16 mouse cellular contexts compared by ENCODE assay signal in the genomic region with DNA sequence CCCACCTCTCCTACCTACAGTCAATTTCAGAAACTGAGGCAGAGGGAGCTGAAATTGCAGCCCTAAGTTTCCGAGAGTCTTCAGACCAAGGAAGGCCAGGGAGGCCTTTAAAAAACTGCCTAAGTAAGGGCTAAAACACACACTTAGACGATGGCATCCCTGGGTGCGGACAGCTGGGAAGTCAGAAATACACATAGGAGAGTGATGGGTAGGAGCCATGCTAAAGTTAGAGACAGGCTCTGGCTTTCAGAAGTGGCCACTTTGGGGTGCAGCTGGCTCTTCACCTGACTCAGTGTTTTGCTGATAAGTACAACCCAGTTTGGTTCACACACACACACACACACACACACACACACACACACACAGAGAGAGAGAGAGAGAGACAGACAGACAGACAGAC.
"Had no signal": no experiment of that assay in that cellular context is flagged by ENCODE, and none has a peak within 500 bp of the region (broad histone marks: within the 10 kb centered on the region; RNA-seq: fewer than 3 reads in every experiment).

No protein-coding gene starts in this region.

- H3K9ac ChIP-seq: liver, embryonic 13.5 days; neural tube, embryonic 12.5 days; neural tube, embryonic 15.5 days had no signal

- H3K4me3 ChIP-seq: liver, embryonic 13.5 days; neural tube, embryonic 12.5 days; neural tube, embryonic 15.5 days had no signal

- DNase-seq: kidney, adult 11 months; kidney, adult 8-10 months; kidney, postnatal 14 days; kidney, postnatal 4 days; liver, embryonic 13.5 days; lung, adult 2 months; lung, postnatal 14 days; lung, postnatal 4 days; midbrain, embryonic 14.5 days; right cerebral cortex, adult 18-20 months; thymus, adult 2 months; thymus, postnatal 14 days; thymus, postnatal 4 days had no signal

- H3K27ac ChIP-seq: liver, embryonic 13.5 days; neural tube, embryonic 12.5 days; neural tube, embryonic 15.5 days had no signal

- H3K27me3 ChIP-seq: liver, embryonic 13.5 days; neural tube, embryonic 12.5 days; neural tube, embryonic 15.5 days had no signal

- H3K4me2 ChIP-seq: liver, embryonic 13.5 days; midbrain, embryonic 11.5 days; neural tube, embryonic 12.5 days; neural tube, embryonic 15.5 days had no signal

- H3K4me1 ChIP-seq: liver, embryonic 13.5 days; neural tube, embryonic 12.5 days had no signal

- H3K36me3 ChIP-seq: liver, embryonic 13.5 days; neural tube, embryonic 12.5 days; neural tube, embryonic 15.5 days had no signal

- H3K9me3 ChIP-seq: liver, embryonic 13.5 days; neural tube, embryonic 12.5 days; neural tube, embryonic 15.5 days had no signal
